Mouse (Mus musculus) MEL (cell line): ENCODE measurements around the gene 1700017B05Rik.

ENCODE experiments used
- CHD2 ChIP-seq: IDR thresholded peaks from 2 replicates; pipeline ENCODE4 v1.6.1; 2011; ENCODE audit warnings: low read length, improper control_type of control experiment
- CTCF ChIP-seq, 3 experiments: IDR thresholded peaks in 2 of 3; conservative IDR thresholded peaks in 1 of 3; 2 replicates each; pipeline ENCODE4 v1.5.1; 2011 to 2012; ENCODE audit warnings: low read length in 3 of 3, low read depth in 2 of 3, mild to moderate bottlenecking in 2 of 3, improper control_type of control experiment in 1 of 3, inconsistent platforms in 1 of 3, mixed read lengths in 1 of 3, moderate library complexity in 1 of 3; ENCODE audit not compliant: control insufficient read depth in 1 of 3, insufficient read depth in 1 of 3, poor library complexity in 1 of 3, severe bottlenecking in 1 of 3
- ELF1 ChIP-seq: IDR thresholded peaks from 2 replicates; pipeline ENCODE4 v1.6.1; 2014; ENCODE audit warnings: low read depth, mild to moderate bottlenecking, inconsistent platforms, low read length, improper control_type of control experiment, moderate library complexity
- EP300 ChIP-seq, 2 experiments: IDR thresholded peaks; 2 replicates each; pipeline ENCODE4 v1.6.1; 2011; ENCODE audit warnings: improper control_type of control experiment in 2 of 2, low read length in 2 of 2, low read depth in 1 of 2, mild to moderate bottlenecking in 1 of 2
- GATA1 ChIP-seq: IDR thresholded peaks from 2 replicates; pipeline ENCODE4 v1.6.1; 2011; ENCODE audit warnings: low read depth, low read length, improper control_type of control experiment
- MXI1 ChIP-seq: IDR thresholded peaks from 2 replicates; pipeline ENCODE4 v1.6.1; 2011; ENCODE audit warnings: mild to moderate bottlenecking, low read depth, low read length, improper control_type of control experiment
- POLR2A ChIP-seq, 2 experiments: IDR thresholded peaks; 2 replicates each; pipeline ENCODE4 v1.6.1; 2011 to 2012; ENCODE audit warnings: low read length in 2 of 2, mild to moderate bottlenecking in 2 of 2, control low read depth in 1 of 2, improper control_type of control experiment in 1 of 2, low read depth in 1 of 2, moderate library complexity in 1 of 2; ENCODE audit not compliant: control insufficient read depth in 1 of 2, insufficient read depth in 1 of 2, poor library complexity in 1 of 2
- RCOR1 ChIP-seq: IDR thresholded peaks from 2 replicates; pipeline ENCODE4 v1.6.1; 2012; ENCODE audit warnings: low read depth, mild to moderate bottlenecking, inconsistent platforms, low read length, improper control_type of control experiment
- SIN3A ChIP-seq: IDR thresholded peaks from 2 replicates; pipeline ENCODE4 v1.6.1; 2012; ENCODE audit warnings: low read length, improper control_type of control experiment, inconsistent platforms

- TF ChIP-seq EP300 (IDR thresholded peaks at IDR 0.05; ENCODE audit: low read depth in 1 of 2, low read length in 2 of 2) (peak in 1 of 2 experiments; percentile 67; a peak in 1 of 4 replicates), ELF1 (peak; percentile 39; the same call in 1 of the 2 replicates), SIN3A (0 out of 2 replicates have a peak, but pooled peaks have one; percentile 31), POLR2A (IDR thresholded peaks at IDR 0.05; ENCODE audit: control insufficient read depth in 1 of 2, insufficient read depth in 1 of 2, low read depth in 1 of 2, low read length in 2 of 2, poor library complexity in 1 of 2) (no peak), CHD2 (no peak), CTCF (IDR thresholded peaks at IDR 0.05 in 2 of 3, conservative IDR thresholded peaks at IDR 0.05 in 1 of 3; ENCODE audit: control insufficient read depth in 1 of 3, insufficient read depth in 1 of 3, low read depth in 2 of 3, low read length in 3 of 3, poor library complexity in 1 of 3, severe bottlenecking in 1 of 3) (no peak), GATA1 (peak; percentile 55; the same call in 1 of the 2 replicates), MXI1 (no peak), RCOR1 (no peak)
These were observed 38.4 kb upstream of the 1700017B05Rik start for GRCm38 (mm10) chr9:57300825-57301224.
